Comparison of ENCODE assay signal across 17 mouse cellular contexts in the genomic region with DNA sequence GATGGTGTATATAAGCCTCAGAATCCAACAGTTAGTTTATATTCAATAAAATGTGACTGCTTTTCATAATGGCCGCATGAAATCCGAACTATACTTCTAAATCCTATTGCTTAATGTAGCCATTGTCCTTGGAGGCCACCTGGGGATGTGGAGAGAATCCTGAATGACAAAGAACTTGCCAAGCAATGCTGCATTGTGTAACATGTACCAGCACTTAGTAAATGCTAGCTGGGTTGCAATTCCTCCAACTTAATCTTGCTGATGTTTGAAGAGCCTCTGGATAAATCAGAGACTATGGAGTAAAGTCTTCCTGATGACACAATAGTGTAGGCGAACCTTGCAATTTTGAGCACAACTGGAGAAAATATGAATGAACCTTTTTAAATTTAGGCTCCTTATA.
"Had no signal": no experiment of that assay in that cellular context is flagged by ENCODE, and none has a peak within 500 bp of the region (broad histone marks: within the 10 kb centered on the region; RNA-seq: fewer than 3 reads in every experiment).

No protein-coding gene starts in this region.

- H3K27me3 ChIP-seq: limb, embryonic 12.5 days; limb, embryonic 15.5 days; lung, embryonic 15.5 days had no signal

- H3K36me3 ChIP-seq: limb, embryonic 12.5 days; limb, embryonic 15.5 days; lung, embryonic 15.5 days had no signal

- H3K27ac ChIP-seq: kidney, postnatal 0 days; limb, embryonic 12.5 days; limb, embryonic 15.5 days; liver, embryonic 14.5 days; lung, embryonic 15.5 days had no signal

- H3K9ac ChIP-seq: limb, embryonic 12.5 days; limb, embryonic 15.5 days; liver, embryonic 14.5 days; lung, embryonic 15.5 days had no signal

- DNase-seq: kidney, adult 2 months; kidney, postnatal 36 days; layer of hippocampus, adult 9-11 months; left cerebral cortex, postnatal 4 days; lung, adult 18-20 months; lung, postnatal 10 days; lung, postnatal 36 days; midbrain, embryonic 14.5 days; thymus, adult 18-20 months; thymus, postnatal 36 days had no signal

- H3K9me3 ChIP-seq: limb, embryonic 12.5 days; limb, embryonic 15.5 days; lung, embryonic 15.5 days had no signal

- H3K4me3 ChIP-seq: limb, embryonic 12.5 days; limb, embryonic 15.5 days; lung, embryonic 15.5 days had no signal

- H3K4me2 ChIP-seq: limb, embryonic 12.5 days; limb, embryonic 15.5 days; liver, embryonic 11.5 days; lung, embryonic 15.5 days; midbrain, embryonic 11.5 days had no signal
